Mouse (Mus musculus) embryonic facial prominence, embryonic 13.5 days (tissue): ENCODE measurements around the gene Tifa. TPM values are rescaled to one million over a fixed set of nuclear protein-coding genes. Genes with fewer than 3 reads are reported as not detected.

ENCODE experiments used
- ATAC-seq: fragments of 200-750 bp; cut with Nextera tagmentation; 2 replicates; pipeline ENCODE4 v1.8.0; 2017; ENCODE audit warnings: low read depth; ENCODE audit not compliant: insufficient number of reproducible peaks, insufficient read depth, low FRiP score, low TSS enrichment
- H3K27ac ChIP-seq: fragments of 300-500 bp; sonication (generic); 2 replicates; pipeline ENCODE4 v1.5.1; 2015; ENCODE audit warnings: moderate library complexity, mild to moderate bottlenecking, inconsistent platforms
- H3K27me3 ChIP-seq: fragments of 300-500 bp; sonication (generic); 2 replicates; pipeline ENCODE4 v1.6.1; 2015; ENCODE audit warnings: mild to moderate bottlenecking, inconsistent platforms
- H3K36me3 ChIP-seq: fragments of 300-500 bp; sonication (generic); 2 replicates; pipeline ENCODE4 v1.6.1; 2015; ENCODE audit warnings: mild to moderate bottlenecking, inconsistent platforms
- H3K4me1 ChIP-seq: fragments of 300-500 bp; sonication (generic); 2 replicates; pipeline ENCODE4 v1.6.1; 2015; ENCODE audit warnings: inconsistent platforms
- H3K4me2 ChIP-seq: fragments of 300-500 bp; sonication (generic); 2 replicates; pipeline ENCODE4 v1.6.1; 2015; ENCODE audit warnings: moderate library complexity, mild to moderate bottlenecking, inconsistent platforms
- H3K4me3 ChIP-seq: fragments of 300-500 bp; sonication (generic); 2 replicates; pipeline ENCODE4 v1.5.1; 2015; ENCODE audit warnings: mild to moderate bottlenecking, inconsistent platforms
- H3K9ac ChIP-seq: fragments of 300-500 bp; sonication (generic); 2 replicates; pipeline ENCODE4 v1.6.1; 2015; ENCODE audit warnings: mild to moderate bottlenecking, inconsistent platforms
- H3K9me3 ChIP-seq: fragments of 300-500 bp; sonication (generic); 2 replicates; pipeline ENCODE4 v1.6.1; 2016; ENCODE audit warnings: inconsistent platforms
- WGBS: fragments of 180-500 bp; shearing (Covaris S2); methylation state at CpG from one replicate; pipeline ENCODE4 v1.1.7; 2015; ENCODE audit warnings: mixed read lengths; 5-methylcytosine and 5-hydroxymethylcytosine counted together
- polyA plus RNA-seq: library from polyadenylated mRNA; unstranded; fragments of >200 nt; fragmentation: Nextera tagmentation; extraction: Ambion mirVana; gene quantifications from 2 replicates; pipeline ENCODE4 v1.2.1, GENCODE M21; 2015

Gene Tifa
- polyA plus RNA-seq, 1 experiment from 2014 or later = 2.4 TPM

GRCm38 (mm10) chr3:127805991-127806390, 16.4 kb downstream of the Tifa start:
- no peak overlapping the region for H3K4me2 ChIP-seq
- 88% methylated on average over 6 of the region's 6 CpGs for WGBS
- H3K36me3 ChIP-seq = peaks cover 43% of the 10 kb centered on the region
- no peaks in the 10 kb centered on the region for H3K27me3 ChIP-seq
- ATAC-seq = no peak
- H3K9ac ChIP-seq = no peak overlapping the region
- H3K4me3 ChIP-seq = no peak overlapping the region
- H3K27ac ChIP-seq = no peak overlapping the region
- H3K9me3 ChIP-seq = no peaks in the 10 kb centered on the region
- H3K4me1 ChIP-seq = peaks cover 11% of the 10 kb centered on the region

GRCm38 (mm10) chr3:127807846-127808245, 18.2 kb downstream of the Tifa start:
- no peaks in the 10 kb centered on the region for H3K27me3 ChIP-seq
- no peak overlapping the region for H3K27ac ChIP-seq
- peaks cover 11% of the 10 kb centered on the region for H3K4me1 ChIP-seq
- no peaks in the 10 kb centered on the region for H3K9me3 ChIP-seq
- no peak overlapping the region for H3K9ac ChIP-seq
- no peak for ATAC-seq
- 43% methylated on average over 5 of the region's 5 CpGs for WGBS
- peaks cover 56% of the 10 kb centered on the region for H3K36me3 ChIP-seq
- no peak overlapping the region for H3K4me2 ChIP-seq
- H3K4me3 ChIP-seq = no peak overlapping the region

- H3K9ac ChIP-seq = no peak overlapping the region
- no peak overlapping the region for H3K4me3 ChIP-seq
- WGBS = 91% methylated on average over 7 of the region's 7 CpGs
- no peak overlapping the region for H3K4me2 ChIP-seq
- no peak for ATAC-seq
- H3K4me1 ChIP-seq = peaks cover 11% of the 10 kb centered on the region
- no peaks in the 10 kb centered on the region for H3K27me3 ChIP-seq
- no peak overlapping the region for H3K27ac ChIP-seq
- peaks cover 66% of the 10 kb centered on the region for H3K36me3 ChIP-seq
- no peaks in the 10 kb centered on the region for H3K9me3 ChIP-seq
Measured at GRCm38 (mm10) chr3:127809103-127809502, 19.5 kb downstream of the Tifa start.

GRCm38 (mm10) chr3:127817120-127817683, 27.6 kb downstream of the Tifa start:
- Histone ChIP-seq H3K36me3 (peaks cover 41% of the 10 kb centered on the region), H3K4me2 (no peak overlapping the region), H3K4me1 (0 out of 2 replicates have a peak, but pooled peaks cover 4% of the 10 kb centered on the region), H3K9me3 (no peaks in the 10 kb centered on the region), H3K27me3 (no peaks in the 10 kb centered on the region), H3K4me3 (no peak overlapping the region), H3K27ac (no peak overlapping the region), H3K9ac (no peak overlapping the region)
- 41% methylated on average over 7 of the region's 7 CpGs for WGBS
- no peak for ATAC-seq

GRCm38 (mm10) chr3:127818694-127819663, 29.4 kb downstream of the Tifa start:
- H3K9me3 ChIP-seq = no peaks in the 10 kb centered on the region
- no peak overlapping the region for H3K4me2 ChIP-seq
- ATAC-seq = no peak
- H3K4me1 ChIP-seq = 0 out of 2 replicates have a peak, but pooled peaks cover 4% of the 10 kb centered on the region
- H3K9ac ChIP-seq = no peak overlapping the region
- H3K36me3 ChIP-seq = peaks cover 28% of the 10 kb centered on the region
- H3K27me3 ChIP-seq = no peaks in the 10 kb centered on the region
- H3K27ac ChIP-seq = no peak overlapping the region
- WGBS = 77% methylated on average over 11 of the region's 11 CpGs
- H3K4me3 ChIP-seq = no peak overlapping the region

GRCm38 (mm10) chr3:127820400-127820799, 30.8 kb downstream of the Tifa start:
- no peak overlapping the region for H3K4me2 ChIP-seq
- H3K9me3 ChIP-seq = no peaks in the 10 kb centered on the region
- no peak overlapping the region for H3K9ac ChIP-seq
- 0 out of 2 replicates have a peak, but pooled peaks cover 4% of the 10 kb centered on the region for H3K4me1 ChIP-seq
- no peak for ATAC-seq
- peaks cover 26% of the 10 kb centered on the region for H3K36me3 ChIP-seq
- 76% methylated on average over 1 of the region's 1 CpGs for WGBS
- no peak overlapping the region for H3K27ac ChIP-seq
- H3K27me3 ChIP-seq = no peaks in the 10 kb centered on the region
- no peak overlapping the region for H3K4me3 ChIP-seq

GRCm38 (mm10) chr3:127821209-127821608, 31.6 kb downstream of the Tifa start:
- no peaks in the 10 kb centered on the region for H3K9me3 ChIP-seq
- H3K4me1 ChIP-seq = 0 out of 2 replicates have a peak, but pooled peaks cover 4% of the 10 kb centered on the region
- no peak overlapping the region for H3K4me2 ChIP-seq
- H3K36me3 ChIP-seq = peaks cover 24% of the 10 kb centered on the region
- H3K4me3 ChIP-seq = no peak overlapping the region
- H3K9ac ChIP-seq = no peak overlapping the region
- 76% methylated on average over 5 of the region's 5 CpGs for WGBS
- H3K27me3 ChIP-seq = no peaks in the 10 kb centered on the region
- no peak for ATAC-seq
- no peak overlapping the region for H3K27ac ChIP-seq

GRCm38 (mm10) chr3:127823886-127824863, 34.6 kb downstream of the Tifa start:
- Histone ChIP-seq H3K4me1 (peaks cover 11% of the 10 kb centered on the region), H3K4me3 (no peak overlapping the region), H3K36me3 (peaks cover 19% of the 10 kb centered on the region), H3K27ac (no peak overlapping the region), H3K27me3 (no peaks in the 10 kb centered on the region), H3K9ac (no peak overlapping the region), H3K9me3 (no peaks in the 10 kb centered on the region), H3K4me2 (no peak overlapping the region)
- WGBS = 82% methylated on average over 17 of the region's 17 CpGs
- no peak for ATAC-seq

- Histone ChIP-seq H3K9ac (no peak overlapping the region), H3K4me1 (peaks cover 11% of the 10 kb centered on the region), H3K4me2 (no peak overlapping the region), H3K4me3 (no peak overlapping the region), H3K27me3 (no peaks in the 10 kb centered on the region), H3K36me3 (peaks cover 11% of the 10 kb centered on the region), H3K27ac (no peak overlapping the region), H3K9me3 (no peaks in the 10 kb centered on the region)
- WGBS = 91% methylated on average over 7 of the region's 7 CpGs
- ATAC-seq = no peak
Measured at GRCm38 (mm10) chr3:127826503-127826902, 36.9 kb downstream of the Tifa start.

GRCm38 (mm10) chr3:127827123-127827522, 37.5 kb downstream of the Tifa start:
- Histone ChIP-seq H3K4me2 (no peak overlapping the region), H3K36me3 (peaks cover 6% of the 10 kb centered on the region), H3K4me1 (peaks cover 11% of the 10 kb centered on the region), H3K27me3 (no peaks in the 10 kb centered on the region), H3K4me3 (no peak overlapping the region), H3K9me3 (no peaks in the 10 kb centered on the region), H3K9ac (no peak overlapping the region), H3K27ac (no peak overlapping the region)
- 42% methylated on average over 7 of the region's 7 CpGs for WGBS
- no peak for ATAC-seq

- 92% methylated on average over 10 of the region's 10 CpGs for WGBS
- Histone ChIP-seq H3K36me3 (0 out of 2 replicates have a peak, but pooled peaks cover 2% of the 10 kb centered on the region), H3K9me3 (no peaks in the 10 kb centered on the region), H3K4me3 (no peak overlapping the region), H3K4me2 (no peak overlapping the region), H3K27ac (no peak overlapping the region), H3K4me1 (peaks cover 12% of the 10 kb centered on the region), H3K9ac (no peak overlapping the region), H3K27me3 (no peaks in the 10 kb centered on the region)
- ATAC-seq = no peak
Measured at GRCm38 (mm10) chr3:127830183-127830582, 40.6 kb downstream of the Tifa start.
